13 mouse cellular contexts compared by ENCODE assay signal in genomic region chr1:166256302-166256701, GRCm38 (mm10). TPM values are rescaled to one million over a fixed set of nuclear protein-coding genes. Genes with fewer than 3 reads are reported as not detected.
DNase-seq lines count a peak whose midpoint lies in the region; ATAC-seq and TF ChIP-seq lines count a peak whose summit lies in the region.
"Had no signal": no experiment of that assay in that cellular context is flagged by ENCODE, and none has a peak within 500 bp of the region (broad histone marks: within the 10 kb centered on the region; RNA-seq: fewer than 3 reads in every experiment).

No protein-coding gene starts in this region.

- no peaks in the 10 kb centered on the region for H3K9me3 ChIP-seq in embryonic facial prominence, embryonic 11.5 days (replicated peaks; ENCODE audit: control insufficient read depth, low read length)
- no peaks in the 10 kb centered on the region for H3K9me3 ChIP-seq in hindbrain, embryonic 12.5 days (replicated peaks)
- H3K9me3 ChIP-seq in midbrain, postnatal 0 days (ENCODE audit: low read length) = no peaks in the 10 kb centered on the region
- H3K9me3 ChIP-seq in stomach, postnatal 0 days (ENCODE audit: control insufficient read depth, low read length) = no peaks in the 10 kb centered on the region
- H3K9me3 ChIP-seq: stomach, embryonic 15.5 days had no signal

- TF ChIP-seq CTCF in cortical plate, adult 2 months (IDR thresholded peaks at IDR 0.05; ENCODE audit: extremely low read depth, insufficient read depth, low read length) = no peak
- no peak for TF ChIP-seq CTCF in midbrain, postnatal 0 days (IDR thresholded peaks at IDR 0.05)
- TF ChIP-seq CTCF in stomach, postnatal 0 days (IDR thresholded peaks at IDR 0.05; ENCODE audit: low read depth) = no peak

- peaks cover 2% of the 10 kb centered on the region for H3K27me3 ChIP-seq in embryonic facial prominence, embryonic 11.5 days (ENCODE audit: control insufficient read depth, insufficient read depth, low read length)
- peaks cover 11% of the 10 kb centered on the region for H3K27me3 ChIP-seq in hindbrain, embryonic 12.5 days
- no peaks in the 10 kb centered on the region for H3K27me3 ChIP-seq in midbrain, postnatal 0 days (ENCODE audit: insufficient read depth, low read length)
- peaks cover 2% of the 10 kb centered on the region; the same call in 1 of the 2 replicates for H3K27me3 ChIP-seq in stomach, postnatal 0 days (ENCODE audit: control insufficient read depth, insufficient read depth, low read length)

- WGBS in embryonic facial prominence, embryonic 11.5 days = 11% methylated on average over 6 of the region's 6 CpGs
- 5% methylated on average over 6 of the region's 6 CpGs for WGBS in hindbrain, embryonic 12.5 days
- 2% methylated on average over 6 of the region's 6 CpGs for WGBS in midbrain, postnatal 0 days
- WGBS in stomach, postnatal 0 days = 17% methylated on average over 6 of the region's 6 CpGs

- H3K4me2 ChIP-seq in embryonic facial prominence, embryonic 11.5 days (ENCODE audit: low read depth, low read length) = no peak overlapping the region
- peak overlapping the region; percentile 84 for H3K4me2 ChIP-seq in hindbrain, embryonic 12.5 days (replicated peaks)
- peak overlapping the region; percentile 88 for H3K4me2 ChIP-seq in midbrain, postnatal 0 days (ENCODE audit: low read depth, low read length, poor library complexity, severe bottlenecking)
- no peak overlapping the region for H3K4me2 ChIP-seq in stomach, postnatal 0 days (replicated peaks; ENCODE audit: low read depth)
- H3K4me2 ChIP-seq: lung, embryonic 14.5 days; stomach, embryonic 15.5 days had no signal

- H3K27ac ChIP-seq in cortical plate, adult 2 months (ENCODE audit: insufficient read depth, low read length) = peak overlapping the region; percentile 57
- no peak overlapping the region for H3K27ac ChIP-seq in embryonic facial prominence, embryonic 11.5 days (replicated peaks; ENCODE audit: low read depth, low read length)
- 0 out of 2 replicates have a peak overlapping the region, but pooled peaks have one; percentile 48 for H3K27ac ChIP-seq in hindbrain, embryonic 12.5 days
- H3K27ac ChIP-seq in midbrain, postnatal 0 days (ENCODE audit: low read depth, low read length) = peak overlapping the region; percentile 47
- H3K27ac ChIP-seq in stomach, postnatal 0 days (replicated peaks) = no peak overlapping the region
- H3K27ac ChIP-seq: stomach, embryonic 15.5 days had no signal

- 0 out of 2 replicates have a peak, but pooled peaks have one; percentile 50 for ATAC-seq in embryonic facial prominence, embryonic 11.5 days (replicated peaks; ENCODE audit: insufficient number of reproducible peaks, low FRiP score, low TSS enrichment, low read depth)
- peak; percentile 49 for ATAC-seq in hindbrain, embryonic 12.5 days (ENCODE audit: low FRiP score)
- ATAC-seq in midbrain, postnatal 0 days (ENCODE audit: low FRiP score) = peak; percentile 74
- no peak for ATAC-seq in stomach, postnatal 0 days (ENCODE audit: low FRiP score, low TSS enrichment)

- intact Hi-C loops in gastrocnemius, postnatal 14 days (cut with DNase I; ENCODE audit: low total_unique reads) = no loop called here

- TF ChIP-seq POLR2A in cortical plate, adult 2 months (IDR thresholded peaks at IDR 0.05; ENCODE audit: extremely low read depth, insufficient read depth, low read length) = no peak

- peak overlapping the region; percentile 88 for H3K4me3 ChIP-seq in cortical plate, adult 2 months (ENCODE audit: insufficient read depth, low read length)
- H3K4me3 ChIP-seq in embryonic facial prominence, embryonic 11.5 days (ENCODE audit: low read depth, low read length) = no peak overlapping the region
- H3K4me3 ChIP-seq in hindbrain, embryonic 12.5 days = peak overlapping the region; percentile 47
- peak overlapping the region; percentile 60 for H3K4me3 ChIP-seq in midbrain, postnatal 0 days (ENCODE audit: low read depth, low read length)
- no peak overlapping the region for H3K4me3 ChIP-seq in stomach, postnatal 0 days (ENCODE audit: low read depth, low read length)
- H3K4me3 ChIP-seq: stomach, embryonic 15.5 days had no signal

- no peak for DNase-seq in embryonic facial prominence, embryonic 11.5 days (ENCODE audit: low spot score)
- DNase-seq in midbrain, postnatal 0 days (ENCODE audit: low spot score) = no peak
- DNase-seq in stomach, postnatal 0 days (ENCODE audit: low spot score) = no peak
- no peak for DNase-seq in c-Kit-positive CD71-positive TER-119-positive erythroid progenitor cells, embryonic 14.5 days (ENCODE audit: low spot score)
- DNase-seq in gastrocnemius, postnatal 14 days = no peak
- DNase-seq in cerebellum, adult 9-10 months = no peak
- DNase-seq: kidney, adult 11 months; left cerebral cortex, postnatal 4 days; lung, embryonic 14.5 days had no signal

- peaks cover 5% of the 10 kb centered on the region for H3K4me1 ChIP-seq in cortical plate, adult 2 months (ENCODE audit: control insufficient read depth, insufficient read depth, low read length)
- no peaks in the 10 kb centered on the region for H3K4me1 ChIP-seq in embryonic facial prominence, embryonic 11.5 days (ENCODE audit: control insufficient read depth, insufficient read depth, low read length)
- H3K4me1 ChIP-seq in hindbrain, embryonic 12.5 days = peaks cover 43% of the 10 kb centered on the region
- peaks cover 12% of the 10 kb centered on the region; the same call in 1 of the 2 replicates for H3K4me1 ChIP-seq in midbrain, postnatal 0 days (ENCODE audit: insufficient read depth, low read length)
- H3K4me1 ChIP-seq in stomach, postnatal 0 days (replicated peaks; ENCODE audit: control insufficient read depth, insufficient read depth) = 0 out of 2 replicates have a peak, but pooled peaks cover 2% of the 10 kb centered on the region

- no peak overlapping the region for H3K9ac ChIP-seq in embryonic facial prominence, embryonic 11.5 days (replicated peaks; ENCODE audit: low read length)
- peak overlapping the region; percentile 32; the same call in 1 of the 2 replicates for H3K9ac ChIP-seq in hindbrain, embryonic 12.5 days
- peak overlapping the region; percentile 56 for H3K9ac ChIP-seq in midbrain, postnatal 0 days (replicated peaks; ENCODE audit: low read length, poor library complexity, severe bottlenecking)
- H3K9ac ChIP-seq in stomach, postnatal 0 days (ENCODE audit: low read length) = no peak overlapping the region
- H3K9ac ChIP-seq: lung, embryonic 14.5 days; stomach, embryonic 15.5 days had no signal

- no peak for TF ChIP-seq EP300 in stomach, postnatal 0 days (optimal IDR thresholded peaks at IDR 0.05)

- H3K36me3 ChIP-seq in embryonic facial prominence, embryonic 11.5 days (replicated peaks; ENCODE audit: control insufficient read depth, insufficient read depth, low read depth, low read length) = no peaks in the 10 kb centered on the region
- H3K36me3 ChIP-seq in hindbrain, embryonic 12.5 days = no peaks in the 10 kb centered on the region
- no peaks in the 10 kb centered on the region for H3K36me3 ChIP-seq in midbrain, postnatal 0 days (ENCODE audit: insufficient read depth, low read length)
- no peaks in the 10 kb centered on the region for H3K36me3 ChIP-seq in stomach, postnatal 0 days (ENCODE audit: control insufficient read depth, insufficient read depth, low read length)
- H3K36me3 ChIP-seq: stomach, embryonic 15.5 days had no signal

RNA-seq across cellular contexts. Expression of gene Ildr2, which starts 2.4 kb away (rescaled TPM):
- polyA plus RNA-seq in cortical plate, adult 2 months (2012; rRNA removed) = 27.8 and 28.9 TPM in 2 replicates
- 1.5 and 1.6 TPM in 2 replicates for polyA plus RNA-seq in embryonic facial prominence, embryonic 11.5 days (2014; fragmentation: Nextera tagmentation; extraction: Ambion mirVana)
- 5.6 and 6.5 TPM in 2 replicates for polyA plus RNA-seq in hindbrain, embryonic 12.5 days (2016; fragmentation: Nextera tagmentation; extraction: Ambion mirVana)
- total RNA-seq in midbrain, postnatal 0 days (2014; rRNA removed) = 31.3 and 36.5 TPM in 2 replicates
- polyA plus RNA-seq in midbrain, postnatal 0 days (2015; fragmentation: Nextera tagmentation; extraction: Ambion mirVana) = 5.7 and 7.1 TPM in 2 replicates
- 0.50 and 0.64 TPM in 2 replicates for polyA plus RNA-seq in stomach, postnatal 0 days (2015; fragmentation: Nextera tagmentation; extraction: Ambion mirVana)
- 1 to 10 TPM; 2.1 to 2.5 TPM for total RNA-seq in gastrocnemius, postnatal 14 days (2021)

RNA-seq across cellular contexts. Expression of gene Mael, which starts 17.8 kb away (rescaled TPM):
- polyA plus RNA-seq in cortical plate, adult 2 months (2012; rRNA removed) = 0.06 TPM in 1 of 2 replicates, not detected in the other
- not detected in 2 replicates for polyA plus RNA-seq in embryonic facial prominence, embryonic 11.5 days (2014; fragmentation: Nextera tagmentation; extraction: Ambion mirVana)
- 0.14 TPM in 1 of 2 replicates, not detected in the other for polyA plus RNA-seq in hindbrain, embryonic 12.5 days (2016; fragmentation: Nextera tagmentation; extraction: Ambion mirVana)
- total RNA-seq in midbrain, postnatal 0 days (2014; rRNA removed) = 0.22 and 1.2 TPM in 2 replicates
- polyA plus RNA-seq in midbrain, postnatal 0 days (2015; fragmentation: Nextera tagmentation; extraction: Ambion mirVana) = 0.25 and 0.48 TPM in 2 replicates
- polyA plus RNA-seq in stomach, postnatal 0 days (2015; fragmentation: Nextera tagmentation; extraction: Ambion mirVana) = not detected in 2 replicates
- total RNA-seq in gastrocnemius, postnatal 14 days (2021) = not detected
- polyA plus RNA-seq: heart, embryonic 14.5 days; lung, embryonic 14.5 days; stomach, embryonic 15.5 days had no signal

Comparison
In these comparisons a context has a peak if more than half of its experiments do, and no peak if none do; other contexts are left out.
1. H3K27ac ChIP-seq: peak in cortical plate, adult 2 months (single experiment), hindbrain, embryonic 12.5 days (single experiment) and midbrain, postnatal 0 days (single experiment); none in embryonic facial prominence, embryonic 11.5 days (single experiment) and stomach, postnatal 0 days (single experiment).
2. H3K4me3 ChIP-seq: peak in cortical plate, adult 2 months (single experiment), hindbrain, embryonic 12.5 days (single experiment) and midbrain, postnatal 0 days (single experiment); none in embryonic facial prominence, embryonic 11.5 days (single experiment) and stomach, postnatal 0 days (single experiment).
3. H3K4me2 ChIP-seq: peak in hindbrain, embryonic 12.5 days (single experiment) and midbrain, postnatal 0 days (single experiment); none in embryonic facial prominence, embryonic 11.5 days (single experiment) and stomach, postnatal 0 days (single experiment).
4. H3K9ac ChIP-seq: peak in hindbrain, embryonic 12.5 days (single experiment) and midbrain, postnatal 0 days (single experiment); none in embryonic facial prominence, embryonic 11.5 days (single experiment) and stomach, postnatal 0 days (single experiment).